Mouse (Mus musculus): ENCODE measurements around the gene Sf3b5. TPM values are rescaled to one million over a fixed set of nuclear protein-coding genes. Genes with fewer than 3 reads are reported as not detected.

Sf3b5 gene
- polyA plus RNA-seq (2015; fragmentation: Nextera tagmentation; extraction: Ambion mirVana), result 39.3 and 40.6 TPM in 2 replicates

GRCm38 (mm10) chr10:13005043-13005442, at the start of gene Sf3b5:
TSS of gene Sf3b5 (plus strand) at chr10:13005343.

GRCm38 (mm10) chr10:12964151-12965075, 40.7 kb upstream of the Sf3b5 start, which contains the start of gene Stx11:
TSS of gene Stx11 (minus strand) at chr10:12964298.

Other genes starting within 250 kb of the Sf3b5 start
- 36.7 and 54.8 TPM in 2 replicates for gene Utrn, start 136.0 kb upstream of the Sf3b5 start, polyA plus RNA-seq (2015; fragmentation: Nextera tagmentation; extraction: Ambion mirVana)
- gene Stx11, start 41.0 kb upstream of the Sf3b5 start, polyA plus RNA-seq (2015; fragmentation: Nextera tagmentation; extraction: Ambion mirVana), result 6.7 and 8.6 TPM in 2 replicates
- gene Plagl1, start 55.2 kb downstream of the Sf3b5 start, polyA plus RNA-seq (2015; fragmentation: Nextera tagmentation; extraction: Ambion mirVana), result 95.8 and 167 TPM in 2 replicates
- not detected in 2 replicates for gene Zc2hc1b, start 172.7 kb downstream of the Sf3b5 start, polyA plus RNA-seq (2015; fragmentation: Nextera tagmentation; extraction: Ambion mirVana)
- 30.7 and 37.9 TPM in 2 replicates for gene Ltv1, start 187.8 kb downstream of the Sf3b5 start, polyA plus RNA-seq (2015; fragmentation: Nextera tagmentation; extraction: Ambion mirVana)

Data from adrenal gland, postnatal 0 days (tissue).